Mouse (Mus musculus) spleen, adult 12 weeks (tissue): Measurements from ENCODE around the gene Srsf6.

Experiments
- DNase-seq: peaks from one replicate; pipeline ENCODE4 v3.0.0; 2022; ENCODE audit warnings: low spot score

Srsf6 gene

GRCm38 (mm10) chr2:162932706-162933105, 1.4 kb downstream of the Srsf6 start:
- no peak for DNase-seq

GRCm38 (mm10) chr2:162934421-162934820, 3.1 kb downstream of the Srsf6 start:
- no peak for DNase-seq

DNA sequence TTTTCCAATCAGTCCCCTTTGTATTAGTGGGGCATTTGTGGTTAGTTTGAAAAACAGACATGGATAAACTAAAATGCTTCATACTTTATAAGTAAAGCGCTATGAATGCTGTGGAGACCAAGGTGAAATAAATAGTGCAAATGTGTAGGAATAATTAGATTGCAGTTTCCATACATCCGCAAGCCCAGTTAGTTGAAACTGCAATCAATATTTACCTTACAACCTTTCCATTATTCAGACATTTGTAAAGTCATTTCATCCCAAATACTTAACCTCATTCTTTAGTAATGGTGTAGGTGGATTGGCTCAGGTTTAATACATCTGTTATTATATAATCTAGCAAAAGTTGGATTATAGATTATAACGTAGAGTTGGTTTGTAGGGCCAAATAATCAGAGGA, 4.4 kb downstream of the Srsf6 start:
- no peak for DNase-seq

DNA sequence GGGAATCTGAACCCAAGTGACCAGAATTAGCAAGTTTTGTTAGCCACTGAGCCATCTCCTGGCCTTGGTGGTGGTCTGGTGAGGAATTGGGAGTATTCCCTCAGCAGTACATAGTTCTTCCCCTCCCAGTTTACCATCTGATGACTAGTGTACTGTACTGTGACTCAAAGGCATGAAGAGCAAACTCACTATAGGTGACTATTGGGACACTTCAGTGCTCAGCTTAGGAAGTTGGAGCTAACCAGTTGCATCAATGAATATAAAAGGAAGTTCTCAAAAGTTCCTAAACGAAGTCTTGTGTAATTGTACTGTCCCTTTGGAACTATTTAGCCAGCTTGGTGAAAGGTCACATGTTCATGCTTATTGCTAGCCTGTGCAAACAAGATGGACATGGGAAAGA, 8.2 kb downstream of the Srsf6 start:
- no peak for DNase-seq

- no peak for DNase-seq
Measured at GRCm38 (mm10) chr2:162943148-162943846, 12.0 kb downstream of the Srsf6 start, which contains the start of gene L3mbtl1. L3mbtl1 (plus strand) TSS chr2:162943472.

DNA sequence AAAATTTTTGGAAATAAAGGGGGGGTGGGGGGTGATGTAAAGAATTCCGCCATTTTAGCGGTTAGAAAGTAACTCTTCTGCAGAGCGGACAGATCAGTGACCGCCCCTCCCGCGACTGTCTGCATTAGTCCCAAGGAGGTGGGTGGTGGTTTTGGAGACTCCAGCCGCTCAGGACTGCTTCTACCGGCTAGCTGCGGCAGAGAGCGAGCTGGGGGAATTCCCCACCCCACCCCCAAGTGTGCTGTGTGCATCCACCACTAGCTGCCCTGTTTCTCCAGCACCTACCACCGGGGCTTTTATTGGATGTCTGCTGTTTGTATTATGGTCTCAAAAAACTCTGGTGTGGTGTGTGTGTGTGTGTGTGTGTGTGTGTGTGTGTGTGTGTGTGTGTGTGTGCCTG, 12.6 kb downstream of the Srsf6 start:
- no peak for DNase-seq

- DNase-seq: no peak
Measured at GRCm38 (mm10) chr2:162946964-162947363, 15.6 kb downstream of the Srsf6 start.

- DNase-seq: no peak
Measured at GRCm38 (mm10) chr2:162947736-162948135, 16.4 kb downstream of the Srsf6 start.

DNA sequence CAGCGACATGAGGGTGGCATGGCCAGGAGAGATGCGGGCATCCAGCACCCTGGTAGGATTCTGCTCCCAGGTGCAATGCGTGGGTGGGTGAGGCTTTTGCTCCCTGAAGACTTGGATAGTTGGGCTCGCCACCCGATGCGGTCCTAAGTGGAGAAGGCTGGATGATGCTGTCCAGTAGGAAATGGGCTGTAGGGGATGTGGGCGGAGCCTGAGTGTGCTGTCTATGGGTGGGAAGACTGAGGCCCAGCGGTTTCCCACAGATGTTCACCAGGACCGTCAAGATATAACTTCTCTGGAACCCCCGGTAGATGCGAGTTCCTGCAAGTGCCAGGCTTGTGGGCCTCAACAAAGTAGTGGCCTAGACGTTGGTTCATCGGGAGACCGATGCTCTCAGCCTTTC, 16.9 kb downstream of the Srsf6 start:
- DNase-seq: no peak

DNA sequence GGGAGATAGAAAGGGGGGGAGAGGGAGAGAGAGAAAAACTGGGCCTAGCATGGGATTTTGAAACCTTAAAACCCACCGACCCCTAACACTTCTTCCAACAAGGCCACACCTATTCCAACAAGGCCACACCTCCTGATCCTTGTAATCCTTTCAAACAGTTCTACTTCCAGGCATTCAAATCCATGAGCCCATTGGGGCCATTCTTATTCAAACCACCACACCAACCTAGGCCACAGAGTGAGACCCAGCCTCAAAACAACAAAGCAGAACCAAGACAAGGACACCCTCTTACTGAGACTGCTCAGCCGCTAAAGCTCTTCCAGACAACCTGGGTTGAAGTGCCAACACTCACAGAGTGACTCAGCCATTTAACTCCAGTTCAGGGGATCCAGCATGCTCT, 19.4 kb downstream of the Srsf6 start:
- DNase-seq: no peak

DNA sequence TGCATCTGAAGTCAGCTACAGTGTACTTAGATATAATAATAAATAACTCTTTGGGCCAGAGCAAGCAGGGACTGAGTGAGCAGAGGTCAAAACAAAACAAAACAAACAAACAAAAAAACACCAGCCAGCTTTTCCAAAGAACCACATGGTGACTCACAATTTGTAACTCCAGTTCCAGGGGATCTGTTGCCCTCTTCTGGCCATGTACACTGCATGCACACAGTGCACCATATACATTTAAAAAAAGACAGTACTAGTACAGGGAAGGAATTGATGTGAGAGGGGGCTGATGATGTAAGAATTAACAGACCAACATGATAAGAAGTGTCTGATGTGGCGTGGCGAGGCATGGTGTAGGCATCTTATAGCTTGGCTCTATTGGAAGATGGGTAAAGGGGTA, 25.5 kb downstream of the Srsf6 start:
- no peak for DNase-seq

DNA sequence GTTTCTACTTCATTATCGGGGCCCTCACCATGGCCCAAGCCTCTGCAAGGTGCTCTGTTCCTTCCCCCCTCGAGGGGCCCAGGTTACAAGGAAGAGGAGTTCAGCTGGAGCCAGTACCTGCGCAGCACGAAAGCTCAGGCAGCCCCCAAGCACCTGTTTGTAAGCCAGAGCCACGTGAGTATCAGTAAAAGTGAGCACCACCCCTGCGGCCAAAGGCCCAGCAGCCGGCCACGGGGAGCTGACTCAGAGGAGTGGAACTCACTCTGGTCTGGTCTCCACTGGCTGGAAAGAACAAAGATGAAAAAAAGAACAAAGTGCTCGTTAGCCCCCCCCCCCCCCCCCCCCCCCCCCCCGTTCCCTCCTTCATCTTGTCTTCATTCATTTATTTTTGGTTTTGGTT, 30.0 kb downstream of the Srsf6 start:
- DNase-seq: no peak

GRCm38 (mm10) chr2:162966734-162967133, 35.4 kb downstream of the Srsf6 start:
- no peak for DNase-seq

- DNase-seq: peak; percentile 12
Measured at GRCm38 (mm10) chr2:162968357-162968756, 37.0 kb downstream of the Srsf6 start.

- no peak for DNase-seq
Measured at GRCm38 (mm10) chr2:162969101-162969500, 37.8 kb downstream of the Srsf6 start.

DNA sequence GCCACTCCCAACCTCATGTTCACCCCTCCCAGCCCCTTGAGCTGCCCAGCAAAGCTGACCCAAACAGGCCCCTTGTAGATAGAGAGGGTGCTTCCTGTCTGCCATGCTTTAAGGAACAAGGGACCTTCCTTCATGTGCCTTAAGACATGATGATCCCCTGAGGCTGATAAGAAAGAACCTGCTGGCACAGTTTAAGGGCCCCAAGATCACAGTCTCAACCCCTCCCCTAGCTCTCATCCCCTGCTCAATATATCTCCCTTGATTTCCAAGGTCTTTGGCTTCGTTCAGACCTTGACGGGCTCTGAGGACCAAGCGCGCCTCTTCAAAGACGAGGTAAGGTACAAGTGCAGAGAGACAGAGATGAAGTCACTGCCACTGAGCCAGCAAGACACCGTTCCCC, 39.6 kb downstream of the Srsf6 start:
- no peak for DNase-seq

- no peak for DNase-seq
Measured at GRCm38 (mm10) chr2:162972752-162973151, 41.4 kb downstream of the Srsf6 start.

DNA sequence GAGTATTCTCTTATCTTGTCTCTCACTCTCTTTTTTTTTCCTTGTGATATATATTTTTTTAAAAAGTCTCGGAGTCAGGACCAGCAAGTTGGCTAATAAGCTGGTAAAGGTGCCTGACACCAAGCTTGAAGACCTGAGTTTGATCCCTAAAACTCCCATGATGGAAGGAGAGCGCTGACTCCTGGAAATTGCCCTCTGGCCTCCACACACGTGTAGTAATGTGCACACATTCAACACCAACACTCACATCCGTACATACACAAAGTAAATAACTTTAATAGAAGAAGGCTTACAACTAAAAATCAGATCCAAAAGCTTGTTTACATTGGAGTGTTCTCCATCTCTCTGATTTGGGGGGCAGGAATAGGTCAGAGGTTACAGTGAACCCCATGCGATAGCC, 41.9 kb downstream of the Srsf6 start:
- DNase-seq: no peak

DNA sequence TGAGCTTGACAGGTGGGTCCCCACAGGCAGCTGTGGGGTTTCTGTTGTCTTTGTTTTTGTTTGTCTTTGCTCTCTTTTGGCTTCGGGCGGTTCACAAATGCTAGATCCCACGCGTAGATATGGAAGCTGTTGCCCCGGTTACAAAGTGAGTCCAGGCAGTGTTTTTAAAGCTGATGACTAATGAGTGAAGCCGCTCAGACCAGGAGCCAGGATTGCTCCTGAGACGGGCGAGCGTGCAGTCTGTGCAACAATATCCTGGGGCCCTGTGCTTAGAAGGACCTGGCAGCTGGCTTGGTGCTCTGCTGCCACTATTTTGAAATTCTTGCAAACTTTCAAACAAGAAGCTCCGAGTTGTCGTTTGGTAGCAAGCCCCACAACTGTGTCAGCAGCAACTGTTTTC, 42.3 kb downstream of the Srsf6 start:
- no peak for DNase-seq

GRCm38 (mm10) chr2:162975157-162975775, 43.9 kb downstream of the Srsf6 start:
- DNase-seq: no peak

GRCm38 (mm10) chr2:162976001-162976400, 44.7 kb downstream of the Srsf6 start:
- DNase-seq: no peak

- no peak for DNase-seq
Measured at GRCm38 (mm10) chr2:162984381-162984780, 53.1 kb downstream of the Srsf6 start.

DNA sequence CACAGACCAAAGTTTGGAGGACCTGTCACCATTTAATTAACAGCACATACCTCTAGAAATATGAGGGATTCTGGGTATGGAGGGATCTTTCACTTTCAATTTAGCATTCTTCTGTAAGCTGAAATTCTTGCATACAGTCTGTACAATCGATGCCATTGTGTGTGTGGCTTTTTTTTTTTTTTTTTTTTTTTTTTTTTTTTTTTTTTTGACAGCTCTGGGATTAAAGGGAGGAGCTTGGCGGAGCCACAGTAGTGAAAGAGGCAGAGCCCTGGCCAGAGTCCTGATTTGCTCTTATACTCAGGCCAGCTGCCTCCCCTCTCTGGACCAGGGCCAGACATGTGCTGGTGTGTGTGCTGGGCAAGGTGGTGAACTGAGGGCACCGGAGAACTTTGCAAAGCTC, 54.6 kb downstream of the Srsf6 start:
- no peak for DNase-seq
